Mouse (Mus musculus) cerebellum, adult 2 months (tissue): ENCODE results near the gene A930002H24Rik.

Experiments
- CTCF ChIP-seq: fragments of 200-500 bp; IDR thresholded peaks from 2 replicates; pipeline ENCODE4 v1.5.1; 2011; ENCODE audit warnings: low read depth, mild to moderate bottlenecking, control low read depth, low read length, moderate library complexity, borderline replicate concordance; ENCODE audit not compliant: insufficient read depth
- POLR2A ChIP-seq: fragments of 200-500 bp; IDR thresholded peaks from 2 replicates; pipeline ENCODE4 v1.6.1; 2011; ENCODE audit warnings: low read length, control low read depth, borderline replicate concordance; ENCODE audit not compliant: insufficient read depth

DNA sequence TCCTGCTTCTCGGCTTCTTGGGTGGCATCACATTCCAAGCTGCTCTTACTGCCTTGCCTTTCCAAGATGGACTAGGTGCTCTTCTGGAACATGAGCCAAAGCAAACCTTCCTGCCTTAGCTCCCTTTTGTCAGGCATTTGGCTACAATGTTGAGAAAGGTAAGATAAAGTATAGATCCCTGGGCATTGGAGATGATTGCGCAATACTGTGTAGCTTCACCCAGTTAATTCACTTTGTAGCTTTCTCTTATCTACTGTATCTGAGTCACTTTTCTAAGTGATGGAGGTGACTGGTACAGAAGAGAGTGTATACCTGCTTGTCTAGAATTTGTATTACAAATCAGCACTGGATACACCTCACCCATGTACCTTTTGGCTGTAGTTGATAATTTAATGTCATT, 23.4 kb upstream of the A930002H24Rik start:
- TF ChIP-seq POLR2A (no peak), CTCF (no peak)
